Mouse (Mus musculus) liver, embryonic 11.5 days (tissue): Measurements from ENCODE around the gene Tmem203. TPM values are rescaled to one million over a fixed set of nuclear protein-coding genes. Genes with fewer than 3 reads are reported as not detected.
A peak's percentile ranks its signal among the peaks of the same experiment; 100 is the strongest.

Experiments used
- ATAC-seq: fragments of 200-750 bp; cut with Nextera tagmentation; replicated peaks from 2 replicates; pipeline ENCODE4 v1.8.0; 2017; ENCODE audit warnings: moderate number of reproducible peaks, mild to moderate bottlenecking, moderate TSS enrichment, moderate library complexity; ENCODE audit not compliant: low FRiP score
- DNase-seq: peaks from one replicate; pipeline ENCODE4 v3.0.0-alpha.2; 2017; ENCODE audit warnings: low spot score
- H3K27ac ChIP-seq: fragments of 300-500 bp; sonication (generic); 2 replicates; pipeline ENCODE4 v1.5.1; 2014; ENCODE audit warnings: mild to moderate bottlenecking, low read depth, low read length, control low read depth
- H3K27me3 ChIP-seq: fragments of 300-500 bp; sonication (generic); replicated peaks from 2 replicates; pipeline ENCODE4 v1.6.1; 2014; ENCODE audit warnings: low read length, mixed read lengths; ENCODE audit not compliant: control insufficient read depth, insufficient read depth
- H3K36me3 ChIP-seq: fragments of 300-500 bp; sonication (generic); 2 replicates; pipeline ENCODE4 v1.6.1; 2014; ENCODE audit warnings: mild to moderate bottlenecking, low read length, moderate library complexity, mixed read lengths; ENCODE audit not compliant: control insufficient read depth, insufficient read depth
- H3K4me1 ChIP-seq: fragments of 300-500 bp; sonication (generic); replicated peaks from 2 replicates; pipeline ENCODE4 v1.6.1; 2014; ENCODE audit warnings: low read length, mixed read lengths; ENCODE audit not compliant: control insufficient read depth, insufficient read depth
- H3K4me2 ChIP-seq: fragments of 300-500 bp; sonication (generic); 2 replicates; pipeline ENCODE4 v1.6.1; 2014; ENCODE audit warnings: mild to moderate bottlenecking, control low read depth, moderate library complexity
- H3K4me3 ChIP-seq: fragments of 300-500 bp; sonication (generic); 2 replicates; pipeline ENCODE4 v1.5.1; 2014; ENCODE audit warnings: low read depth, low read length, control low read depth
- H3K9ac ChIP-seq: fragments of 300-500 bp; sonication (generic); 2 replicates; pipeline ENCODE4 v1.6.1; 2014; ENCODE audit warnings: low read depth, low read length, control low read depth
- H3K9me3 ChIP-seq: fragments of 300-500 bp; sonication (generic); 2 replicates; pipeline ENCODE4 v1.6.1; 2016; ENCODE audit warnings: low read length, inconsistent platforms, mixed read lengths; ENCODE audit not compliant: control insufficient read depth
- WGBS: fragments of 180-500 bp; shearing (Covaris S2); extraction: QIAGEN DNeasy Blood & Tissue Kit; methylation state at CpG from one replicate; pipeline ENCODE4 v1.1.7; 2014; 5-methylcytosine and 5-hydroxymethylcytosine counted together
- polyA plus RNA-seq: library from polyadenylated mRNA; unstranded; fragments of >200 nt; fragmentation: Nextera tagmentation; extraction: Ambion mirVana; gene quantifications from 2 replicates; pipeline ENCODE4 v1.2.1, GENCODE M21; 2014

The Tmem203 gene
- polyA plus RNA-seq, 1 experiment from 2014 or later = 15.2 TPM

GRCm38 (mm10) chr2:25267746-25268309 lies 12.6 kb downstream of the Tmem203 start:
- no peak for DNase-seq
- Histone ChIP-seq H3K36me3 (peaks cover 8% of the 10 kb centered on the region), H3K27ac (no peak overlapping the region), H3K4me3 (no peak overlapping the region), H3K9ac (no peak overlapping the region), H3K4me2 (no peak overlapping the region; the same call in 1 of the 2 replicates), H3K9me3 (no peaks in the 10 kb centered on the region), H3K4me1 (peaks cover 40% of the 10 kb centered on the region), H3K27me3 (peaks cover 3% of the 10 kb centered on the region; the same call in 1 of the 2 replicates)
- WGBS = 77% methylated on average over 4 of the region's 4 CpGs
- no peak for ATAC-seq

- peaks cover 26% of the 10 kb centered on the region for H3K4me1 ChIP-seq
- ATAC-seq (peak; percentile 93), DNase-seq (peak; percentile 97)
- peak within 1 kb of the TSS; percentile 81 for H3K27ac ChIP-seq
- H3K36me3 ChIP-seq = peaks cover 34% of the 10 kb centered on the region
- WGBS = under 1% methylated on average over 54 of the region's 55 CpGs
- peak within 1 kb of the TSS; percentile 95 for H3K9ac ChIP-seq
- peak within 1 kb of the TSS; percentile 92 for H3K4me2 ChIP-seq
- no peaks in the 10 kb centered on the region for H3K9me3 ChIP-seq
- H3K27me3 ChIP-seq = no peaks in the 10 kb centered on the region
- peak within 1 kb of the TSS; percentile 96 for H3K4me3 ChIP-seq
Observed at GRCm38 (mm10) chr2:25271827-25272511, 16.7 kb downstream of the Tmem203 start, which contains the start of the genes Ssna1 and Anapc2. TSS of gene Ssna1 (minus strand) at chr2:25272438. TSS of gene Anapc2 (plus strand) at chr2:25272478.

GRCm38 (mm10) chr2:25272515-25272914 lies 17.3 kb downstream of the Tmem203 start:
- WGBS = under 1% methylated on average over 29 of the region's 29 CpGs
- Histone ChIP-seq H3K4me3 (peak overlapping the region; percentile 96), H3K27me3 (no peaks in the 10 kb centered on the region), H3K9me3 (no peaks in the 10 kb centered on the region), H3K27ac (peak overlapping the region; percentile 81), H3K4me1 (peaks cover 20% of the 10 kb centered on the region), H3K9ac (peak overlapping the region; percentile 95), H3K36me3 (peaks cover 38% of the 10 kb centered on the region), H3K4me2 (peak overlapping the region; percentile 92)
- ATAC-seq (peak; percentile 57), DNase-seq (no peak)

GRCm38 (mm10) chr2:25273010-25273409 lies 17.8 kb downstream of the Tmem203 start:
- ATAC-seq = no peak
- no peak for DNase-seq
- Histone ChIP-seq H3K4me3 (peak overlapping the region; percentile 96), H3K4me2 (peak overlapping the region; percentile 92), H3K27me3 (no peaks in the 10 kb centered on the region), H3K9ac (peak overlapping the region; percentile 95), H3K9me3 (no peaks in the 10 kb centered on the region), H3K27ac (no peak overlapping the region), H3K36me3 (peaks cover 43% of the 10 kb centered on the region), H3K4me1 (peaks cover 17% of the 10 kb centered on the region)
- WGBS = 30% methylated on average over 16 of the region's 16 CpGs

GRCm38 (mm10) chr2:25278928-25279882 lies 24.0 kb downstream of the Tmem203 start:
- Histone ChIP-seq H3K9me3 (no peaks in the 10 kb centered on the region), H3K4me3 (no peak overlapping the region), H3K36me3 (peaks cover 64% of the 10 kb centered on the region), H3K9ac (no peak overlapping the region), H3K4me1 (no peaks in the 10 kb centered on the region), H3K27ac (no peak overlapping the region), H3K27me3 (no peaks in the 10 kb centered on the region), H3K4me2 (no peak overlapping the region)
- WGBS = 58% methylated on average over 13 of the region's 13 CpGs
- ATAC-seq = peak; percentile 26; the same call in 1 of the 2 replicates
- peak; percentile 72 for DNase-seq

GRCm38 (mm10) chr2:25285551-25285950 lies 30.3 kb downstream of the Tmem203 start:
- Histone ChIP-seq H3K4me2 (no peak overlapping the region), H3K9ac (no peak overlapping the region), H3K9me3 (no peaks in the 10 kb centered on the region), H3K4me1 (peaks cover 15% of the 10 kb centered on the region), H3K4me3 (no peak overlapping the region), H3K27me3 (peaks cover 30% of the 10 kb centered on the region), H3K36me3 (peaks cover 30% of the 10 kb centered on the region), H3K27ac (no peak overlapping the region)
- ATAC-seq = no peak
- 95% methylated on average over 2 of the region's 2 CpGs for WGBS
- DNase-seq = no peak

- Histone ChIP-seq H3K4me1 (peaks cover 15% of the 10 kb centered on the region), H3K27ac (no peak overlapping the region), H3K4me2 (no peak overlapping the region; the same call in 1 of the 2 replicates), H3K27me3 (peaks cover 38% of the 10 kb centered on the region), H3K9me3 (no peaks in the 10 kb centered on the region), H3K4me3 (no peak overlapping the region), H3K36me3 (peaks cover 24% of the 10 kb centered on the region), H3K9ac (no peak overlapping the region)
- 8% methylated on average over 1 of the region's 1 CpGs for WGBS
- DNase-seq = no peak
- ATAC-seq = peak; percentile 49; the same call in 1 of the 2 replicates
Observed at GRCm38 (mm10) chr2:25286314-25286713, 31.1 kb downstream of the Tmem203 start.
